In the genomic region with DNA sequence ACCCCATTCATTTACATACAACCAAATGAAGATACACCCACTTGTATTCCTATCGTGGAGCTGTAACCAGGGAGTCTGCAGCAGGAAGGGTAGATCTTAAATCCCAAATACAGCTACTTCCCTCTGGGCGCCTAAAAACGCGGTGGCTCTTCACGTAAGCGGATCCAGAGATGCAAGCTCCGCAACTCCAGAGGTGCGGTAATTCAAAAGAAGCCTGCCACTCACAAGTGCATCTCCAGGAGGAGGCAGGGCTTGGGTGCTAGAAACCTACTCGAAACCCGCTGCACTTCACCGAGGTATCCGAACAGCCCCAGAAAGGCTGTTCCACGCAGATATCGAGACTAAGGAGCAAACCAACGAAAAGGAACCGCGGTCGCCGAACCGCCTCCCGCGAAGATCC, we compare ENCODE assay signal across 8 mouse cellular contexts. TPM values are rescaled to one million over a fixed set of nuclear protein-coding genes. Genes with fewer than 3 reads are reported as not detected.
DNase-seq lines count a peak whose midpoint lies in the region; ATAC-seq lines count a peak whose summit lies in the region.

No protein-coding gene starts in this region.

- peak overlapping the region; percentile 63 for H3K9ac ChIP-seq in heart, embryonic 15.5 days
- H3K9ac ChIP-seq in hindbrain, embryonic 13.5 days: peak overlapping the region; percentile 80
- peak overlapping the region; percentile 83 for H3K9ac ChIP-seq in midbrain, embryonic 12.5 days (replicated peaks)

- H3K4me2 ChIP-seq in heart, embryonic 15.5 days: peak overlapping the region; percentile 83
- H3K4me2 ChIP-seq in hindbrain, embryonic 13.5 days: peak overlapping the region; percentile 64
- peak overlapping the region; percentile 61 for H3K4me2 ChIP-seq in midbrain, embryonic 12.5 days (replicated peaks)

- peak overlapping the region; percentile 77 for H3K4me3 ChIP-seq in heart, embryonic 15.5 days
- peak overlapping the region; percentile 67 for H3K4me3 ChIP-seq in hindbrain, embryonic 13.5 days
- peak overlapping the region; percentile 71 for H3K4me3 ChIP-seq in midbrain, embryonic 12.5 days

- H3K9me3 ChIP-seq in heart, embryonic 15.5 days (replicated peaks): no peaks in the 10 kb centered on the region
- H3K9me3 ChIP-seq in hindbrain, embryonic 13.5 days: no peaks in the 10 kb centered on the region
- H3K9me3 ChIP-seq in midbrain, embryonic 12.5 days: no peaks in the 10 kb centered on the region

- 0% methylated on average over 22 of the region's 22 CpGs for WGBS in heart, embryonic 15.5 days
- WGBS in hindbrain, embryonic 13.5 days: under 1% methylated on average over 22 of the region's 22 CpGs
- under 1% methylated on average over 22 of the region's 22 CpGs for WGBS in midbrain, embryonic 12.5 days

- H3K4me1 ChIP-seq in heart, embryonic 15.5 days (replicated peaks): peaks cover 12% of the 10 kb centered on the region
- peaks cover 7% of the 10 kb centered on the region for H3K4me1 ChIP-seq in hindbrain, embryonic 13.5 days (replicated peaks)
- peaks cover 7% of the 10 kb centered on the region; the same call in 1 of the 2 replicates for H3K4me1 ChIP-seq in midbrain, embryonic 12.5 days

- no peak for DNase-seq in heart, postnatal 4 days
- DNase-seq in R1 (ENCODE audit: low read depth, low spot score): peak; percentile 86
- DNase-seq in B cell, adult 2 months: no peak
- DNase-seq in adrenal gland, adult 8-10 months: no peak
- DNase-seq in embryo, embryonic 10.5 days (ENCODE audit: low spot score): no peak

- no peaks in the 10 kb centered on the region for H3K36me3 ChIP-seq in heart, embryonic 15.5 days
- H3K36me3 ChIP-seq in hindbrain, embryonic 13.5 days: no peaks in the 10 kb centered on the region
- H3K36me3 ChIP-seq in midbrain, embryonic 12.5 days: no peaks in the 10 kb centered on the region

- H3K27me3 ChIP-seq in heart, embryonic 15.5 days: no peaks in the 10 kb centered on the region
- no peaks in the 10 kb centered on the region for H3K27me3 ChIP-seq in hindbrain, embryonic 13.5 days
- no peaks in the 10 kb centered on the region for H3K27me3 ChIP-seq in midbrain, embryonic 12.5 days

- no peak for ATAC-seq in heart, embryonic 15.5 days (replicated peaks; ENCODE audit: insufficient number of reproducible peaks, insufficient read depth, low FRiP score, low read depth)
- ATAC-seq in hindbrain, embryonic 13.5 days (ENCODE audit: low FRiP score): peak; percentile 81
- ATAC-seq in midbrain, embryonic 12.5 days (ENCODE audit: low FRiP score, low read depth): peak; percentile 74; the same call in 1 of the 2 replicates

- H3K27ac ChIP-seq in heart, embryonic 15.5 days: peak overlapping the region; percentile 73
- peak overlapping the region; percentile 98 for H3K27ac ChIP-seq in hindbrain, embryonic 13.5 days
- H3K27ac ChIP-seq in midbrain, embryonic 12.5 days (replicated peaks): peak overlapping the region; percentile 98

RNA-seq across cellular contexts. Expression of gene Napepld, which starts 0.3 kb away (rescaled TPM):
- polyA plus RNA-seq in heart, embryonic 15.5 days (2015; fragmentation: Nextera tagmentation; extraction: Ambion mirVana): 5.6 and 5.7 TPM in 2 replicates
- total RNA-seq in heart, postnatal 4 days (2021): 1 to 10 TPM; 6.4 to 7.5 TPM
- 2.1 TPM in 2 replicates for polyA plus RNA-seq in hindbrain, embryonic 13.5 days (2015; fragmentation: Nextera tagmentation; extraction: Ambion mirVana)
- polyA plus RNA-seq in midbrain, embryonic 12.5 days (2016; fragmentation: Nextera tagmentation; extraction: Ambion mirVana): 10.2 and 10.9 TPM in 2 replicates
- 10 to 100 TPM; 43.1 to 64.5 (median 46.1) TPM for total RNA-seq in adrenal gland, adult 8-10 months (2022)

RNA-seq across cellular contexts. Expression of gene Pmpcb, which starts 36.0 kb away (rescaled TPM):
- 130 and 140 TPM in 2 replicates for polyA plus RNA-seq in heart, embryonic 15.5 days (2015; fragmentation: Nextera tagmentation; extraction: Ambion mirVana)
- 100 to 1,000 TPM; 211 to 228 TPM for total RNA-seq in heart, postnatal 4 days (2021)
- polyA plus RNA-seq in hindbrain, embryonic 13.5 days (2015; fragmentation: Nextera tagmentation; extraction: Ambion mirVana): 79.5 and 81.3 TPM in 2 replicates
- 90.8 and 97.2 TPM in 2 replicates for polyA plus RNA-seq in midbrain, embryonic 12.5 days (2016; fragmentation: Nextera tagmentation; extraction: Ambion mirVana)
- total RNA-seq in adrenal gland, adult 8-10 months (2022): 100 to 1,000 TPM; 215 to 293 (median 236) TPM

RNA-seq across cellular contexts. Expression of gene Armc10, which starts 55.3 kb away (rescaled TPM):
- polyA plus RNA-seq in heart, embryonic 15.5 days (2015; fragmentation: Nextera tagmentation; extraction: Ambion mirVana): 17.3 and 21.6 TPM in 2 replicates
- 10 to 100 TPM; 17.6 to 17.7 TPM for total RNA-seq in heart, postnatal 4 days (2021)
- 63.1 and 68.4 TPM in 2 replicates for polyA plus RNA-seq in hindbrain, embryonic 13.5 days (2015; fragmentation: Nextera tagmentation; extraction: Ambion mirVana)
- polyA plus RNA-seq in midbrain, embryonic 12.5 days (2016; fragmentation: Nextera tagmentation; extraction: Ambion mirVana): 79.1 and 81.3 TPM in 2 replicates
- 10 to 100 TPM; 21.3 to 23.2 (median 21.4) TPM for total RNA-seq in adrenal gland, adult 8-10 months (2022)

RNA-seq across cellular contexts. Expression of gene Fbxl13, which starts 55.5 kb away (rescaled TPM):
- polyA plus RNA-seq in heart, embryonic 15.5 days (2015; fragmentation: Nextera tagmentation; extraction: Ambion mirVana): 0.10 and 0.18 TPM in 2 replicates
- under 1 TPM; 0.09 to 0.12 TPM for total RNA-seq in heart, postnatal 4 days (2021)
- 0.31 and 0.58 TPM in 2 replicates for polyA plus RNA-seq in hindbrain, embryonic 13.5 days (2015; fragmentation: Nextera tagmentation; extraction: Ambion mirVana)
- polyA plus RNA-seq in midbrain, embryonic 12.5 days (2016; fragmentation: Nextera tagmentation; extraction: Ambion mirVana): 0.21 and 0.40 TPM in 2 replicates
- total RNA-seq in adrenal gland, adult 8-10 months (2022): under 1 TPM in 3 of 4 experiments, not detected in 1; 0.19 to 0.52 (median 0.21) TPM
